Mouse (Mus musculus): Measurements from ENCODE around the gene Bckdha. TPM values are rescaled to one million over a fixed set of nuclear protein-coding genes. Genes with fewer than 3 reads are reported as not detected.

The Bckdha gene
- polyA plus RNA-seq, 1 experiment from 2014 or later, result 51.8 TPM

- ATAC-seq, result peak; percentile 75
- peak within 1 kb of the TSS; percentile 41 for H3K4me3 ChIP-seq (ENCODE audit: low read length)
- no peaks in the 10 kb centered on the region for H3K36me3 ChIP-seq (ENCODE audit: control insufficient read depth, insufficient read depth, low read length)
- H3K27me3 ChIP-seq (replicated peaks; ENCODE audit: control insufficient read depth, insufficient read depth, low read length), result peaks cover 9% of the 10 kb centered on the region
- 1% methylated on average over 25 of the region's 29 CpGs for WGBS
- H3K27ac ChIP-seq (ENCODE audit: low read depth, low read length), result 0 out of 2 replicates have a peak within 1 kb of the TSS, but pooled peaks have one; percentile 17
- H3K9me3 ChIP-seq (ENCODE audit: control insufficient read depth, low read length), result no peaks in the 10 kb centered on the region
- peak within 1 kb of the TSS; percentile 47 for H3K4me2 ChIP-seq (ENCODE audit: low read length)
- peak within 1 kb of the TSS; percentile 50 for H3K9ac ChIP-seq (ENCODE audit: low read depth, low read length)
- H3K4me1 ChIP-seq (ENCODE audit: control insufficient read depth, insufficient read depth, low read depth, low read length), result peaks cover 4% of the 10 kb centered on the region
Observed at GRCm38 (mm10) chr7:25674719-25675300, 16.0 kb upstream of the Bckdha start, which contains the start of gene Tmem91. Gene Tmem91, minus strand, starts transcription at chr7:25675166.

DNA sequence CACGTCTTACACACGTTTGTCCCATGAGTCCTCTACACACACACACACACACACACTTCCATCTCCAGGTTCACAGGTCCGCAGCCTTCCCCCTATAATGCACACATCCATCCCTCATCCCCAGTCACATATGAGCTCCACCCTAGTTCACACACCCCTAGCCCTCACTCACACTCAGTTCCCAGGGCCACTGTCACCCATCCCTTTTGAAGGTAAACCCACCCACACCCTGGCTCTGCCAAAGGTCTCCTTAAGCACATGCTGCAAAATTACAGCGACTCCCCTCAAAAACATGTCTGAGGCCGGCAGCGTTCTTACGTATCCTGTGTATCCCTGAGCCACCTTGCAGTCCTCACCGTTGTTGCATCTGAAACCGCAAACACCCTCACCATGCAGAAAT is 15.5 kb upstream of the Bckdha start:
- Histone ChIP-seq H3K9me3 (ENCODE audit: control insufficient read depth, low read length) (no peaks in the 10 kb centered on the region), H3K27me3 (replicated peaks; ENCODE audit: control insufficient read depth, insufficient read depth, low read length) (peaks cover 9% of the 10 kb centered on the region), H3K4me2 (ENCODE audit: low read length) (peak overlapping the region; percentile 47), H3K9ac (ENCODE audit: low read depth, low read length) (peak overlapping the region; percentile 50), H3K36me3 (ENCODE audit: control insufficient read depth, insufficient read depth, low read length) (no peaks in the 10 kb centered on the region; the same call in 1 of the 2 replicates), H3K4me3 (ENCODE audit: low read length) (peak overlapping the region; percentile 41), H3K27ac (ENCODE audit: low read depth, low read length) (0 out of 2 replicates have a peak overlapping the region, but pooled peaks have one; percentile 17), H3K4me1 (ENCODE audit: control insufficient read depth, insufficient read depth, low read depth, low read length) (peaks cover 4% of the 10 kb centered on the region; the same call in 1 of the 2 replicates)
- peak; percentile 12; the same call in 1 of the 2 replicates for ATAC-seq
- WGBS, result 27% methylated on average over 9 of the region's 9 CpGs

- peaks cover 7% of the 10 kb centered on the region for H3K36me3 ChIP-seq (ENCODE audit: control insufficient read depth, insufficient read depth, low read length)
- WGBS, result 62% methylated on average over 4 of the region's 4 CpGs
- no peak overlapping the region for H3K9ac ChIP-seq (ENCODE audit: low read depth, low read length)
- no peak overlapping the region for H3K4me3 ChIP-seq (ENCODE audit: low read length)
- no peak for ATAC-seq
- H3K4me2 ChIP-seq (ENCODE audit: low read length), result no peak overlapping the region
- H3K4me1 ChIP-seq (ENCODE audit: control insufficient read depth, insufficient read depth, low read depth, low read length), result peaks cover 4% of the 10 kb centered on the region; the same call in 1 of the 2 replicates
- H3K27me3 ChIP-seq (replicated peaks; ENCODE audit: control insufficient read depth, insufficient read depth, low read length), result peaks cover 7% of the 10 kb centered on the region; the same call in 1 of the 2 replicates
- no peak overlapping the region for H3K27ac ChIP-seq (ENCODE audit: low read depth, low read length)
- H3K9me3 ChIP-seq (ENCODE audit: control insufficient read depth, low read length), result no peaks in the 10 kb centered on the region
Observed at GRCm38 (mm10) chr7:25672442-25672841, 13.7 kb upstream of the Bckdha start.

GRCm38 (mm10) chr7:25671686-25672085 is 12.9 kb upstream of the Bckdha start:
- Histone ChIP-seq H3K9ac (ENCODE audit: low read depth, low read length) (no peak overlapping the region), H3K9me3 (ENCODE audit: control insufficient read depth, low read length) (no peaks in the 10 kb centered on the region), H3K27ac (ENCODE audit: low read depth, low read length) (no peak overlapping the region), H3K4me3 (ENCODE audit: low read length) (no peak overlapping the region), H3K27me3 (replicated peaks; ENCODE audit: control insufficient read depth, insufficient read depth, low read length) (peaks cover 7% of the 10 kb centered on the region; the same call in 1 of the 2 replicates), H3K4me1 (ENCODE audit: control insufficient read depth, insufficient read depth, low read depth, low read length) (peaks cover 4% of the 10 kb centered on the region; the same call in 1 of the 2 replicates), H3K36me3 (ENCODE audit: control insufficient read depth, insufficient read depth, low read length) (peaks cover 7% of the 10 kb centered on the region), H3K4me2 (ENCODE audit: low read length) (no peak overlapping the region)
- ATAC-seq, result no peak
- WGBS, result 79% methylated on average over 2 of the region's 2 CpGs

GRCm38 (mm10) chr7:25670096-25670495 is 11.3 kb upstream of the Bckdha start:
- WGBS, result 95% methylated on average over 4 of the region's 4 CpGs
- peaks cover 7% of the 10 kb centered on the region; the same call in 1 of the 2 replicates for H3K27me3 ChIP-seq (replicated peaks; ENCODE audit: control insufficient read depth, insufficient read depth, low read length)
- H3K4me2 ChIP-seq (ENCODE audit: low read length), result no peak overlapping the region
- H3K9me3 ChIP-seq (ENCODE audit: control insufficient read depth, low read length), result no peaks in the 10 kb centered on the region
- H3K27ac ChIP-seq (ENCODE audit: low read depth, low read length), result no peak overlapping the region
- no peak overlapping the region for H3K4me3 ChIP-seq (ENCODE audit: low read length)
- H3K36me3 ChIP-seq (ENCODE audit: control insufficient read depth, insufficient read depth, low read length), result peaks cover 14% of the 10 kb centered on the region
- ATAC-seq, result no peak
- H3K4me1 ChIP-seq (ENCODE audit: control insufficient read depth, insufficient read depth, low read depth, low read length), result no peaks in the 10 kb centered on the region
- no peak overlapping the region for H3K9ac ChIP-seq (ENCODE audit: low read depth, low read length)

DNA sequence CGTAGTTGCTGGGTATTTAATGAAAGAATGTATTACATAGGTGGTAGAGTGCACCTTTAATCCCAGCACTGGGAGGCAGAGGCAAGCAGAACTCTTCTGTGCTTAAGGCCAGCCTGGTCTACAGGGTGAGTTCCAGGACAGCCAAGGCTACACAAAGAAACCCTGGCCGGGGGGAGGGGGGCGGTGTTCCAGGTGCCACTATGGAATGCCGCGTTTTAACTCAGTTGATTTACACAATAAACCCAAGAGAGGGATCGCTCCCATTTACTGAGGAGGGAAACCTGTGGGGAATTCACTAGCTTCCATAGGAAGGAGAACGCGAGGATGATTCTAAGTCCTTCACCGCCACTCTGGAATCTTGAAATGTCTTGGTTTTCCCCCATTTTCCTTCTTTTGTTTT is 10.8 kb upstream of the Bckdha start:
- no peak overlapping the region for H3K9ac ChIP-seq (ENCODE audit: low read depth, low read length)
- H3K27me3 ChIP-seq (replicated peaks; ENCODE audit: control insufficient read depth, insufficient read depth, low read length), result peaks cover 7% of the 10 kb centered on the region; the same call in 1 of the 2 replicates
- no peak overlapping the region for H3K4me3 ChIP-seq (ENCODE audit: low read length)
- H3K36me3 ChIP-seq (ENCODE audit: control insufficient read depth, insufficient read depth, low read length), result peaks cover 15% of the 10 kb centered on the region
- ATAC-seq, result no peak
- no peaks in the 10 kb centered on the region for H3K4me1 ChIP-seq (ENCODE audit: control insufficient read depth, insufficient read depth, low read depth, low read length)
- 80% methylated on average over 9 of the region's 9 CpGs for WGBS
- H3K4me2 ChIP-seq (ENCODE audit: low read length), result no peak overlapping the region
- no peaks in the 10 kb centered on the region for H3K9me3 ChIP-seq (ENCODE audit: control insufficient read depth, low read length)
- H3K27ac ChIP-seq (ENCODE audit: low read depth, low read length), result no peak overlapping the region

GRCm38 (mm10) chr7:25669158-25669557 is 10.4 kb upstream of the Bckdha start:
- Histone ChIP-seq H3K36me3 (ENCODE audit: control insufficient read depth, insufficient read depth, low read length) (peaks cover 18% of the 10 kb centered on the region), H3K9me3 (ENCODE audit: control insufficient read depth, low read length) (no peaks in the 10 kb centered on the region), H3K4me3 (ENCODE audit: low read length) (no peak overlapping the region), H3K27me3 (replicated peaks; ENCODE audit: control insufficient read depth, insufficient read depth, low read length) (peaks cover 6% of the 10 kb centered on the region; the same call in 1 of the 2 replicates), H3K27ac (ENCODE audit: low read depth, low read length) (no peak overlapping the region), H3K9ac (ENCODE audit: low read depth, low read length) (no peak overlapping the region), H3K4me1 (ENCODE audit: control insufficient read depth, insufficient read depth, low read depth, low read length) (no peaks in the 10 kb centered on the region), H3K4me2 (ENCODE audit: low read length) (no peak overlapping the region)
- no peak for ATAC-seq
- WGBS, result 91% methylated on average over 7 of the region's 10 CpGs

- WGBS, result 95% methylated on average over 8 of the region's 8 CpGs
- ATAC-seq, result no peak
- H3K36me3 ChIP-seq (ENCODE audit: control insufficient read depth, insufficient read depth, low read length), result peaks cover 18% of the 10 kb centered on the region
Observed at GRCm38 (mm10) chr7:25666381-25666780, 7.6 kb upstream of the Bckdha start.

DNA sequence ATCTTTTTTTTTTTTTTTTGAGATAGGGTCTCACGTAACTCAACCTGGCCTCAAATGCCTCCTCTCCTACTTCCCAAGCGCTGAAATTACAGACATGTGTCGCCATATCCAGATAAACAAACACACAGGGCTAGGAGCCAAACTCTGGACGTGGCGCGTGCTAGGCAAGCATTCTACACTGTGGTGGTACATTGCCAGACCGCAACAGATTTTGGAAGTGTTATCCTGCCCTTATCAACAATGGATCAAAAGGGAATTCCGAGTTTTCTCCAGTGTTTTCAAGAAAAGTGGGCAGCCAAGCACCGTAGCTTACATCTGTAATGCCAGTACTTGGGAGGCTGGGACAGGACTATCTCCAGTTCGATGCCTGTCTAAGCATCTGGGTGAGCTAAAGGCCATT is 996 bp downstream of the Bckdha start:
- Histone ChIP-seq H3K36me3 (ENCODE audit: control insufficient read depth, insufficient read depth, low read length) (no peaks in the 10 kb centered on the region), H3K9ac (ENCODE audit: low read depth, low read length) (peak overlapping the region; percentile 75), H3K4me2 (ENCODE audit: low read length) (peak overlapping the region; percentile 84), H3K4me1 (ENCODE audit: control insufficient read depth, insufficient read depth, low read depth, low read length) (peaks cover 19% of the 10 kb centered on the region), H3K4me3 (ENCODE audit: low read length) (peak overlapping the region; percentile 78), H3K9me3 (ENCODE audit: control insufficient read depth, low read length) (no peaks in the 10 kb centered on the region), H3K27me3 (replicated peaks; ENCODE audit: control insufficient read depth, insufficient read depth, low read length) (no peaks in the 10 kb centered on the region), H3K27ac (ENCODE audit: low read depth, low read length) (no peak overlapping the region)
- 42% methylated on average over 10 of the region's 10 CpGs for WGBS
- ATAC-seq, result no peak

More at GRCm38 (mm10) chr7:25666381-25666780, 7.6 kb upstream of the Bckdha start:
- Histone ChIP-seq H3K9ac (ENCODE audit: low read depth, low read length) (no peak overlapping the region), H3K4me3 (ENCODE audit: low read length) (no peak overlapping the region), H3K9me3 (ENCODE audit: control insufficient read depth, low read length) (no peaks in the 10 kb centered on the region), H3K4me2 (ENCODE audit: low read length) (no peak overlapping the region), H3K27me3 (replicated peaks; ENCODE audit: control insufficient read depth, insufficient read depth, low read length) (no peaks in the 10 kb centered on the region), H3K4me1 (ENCODE audit: control insufficient read depth, insufficient read depth, low read depth, low read length) (no peaks in the 10 kb centered on the region), H3K27ac (ENCODE audit: low read depth, low read length) (no peak overlapping the region)
